Mouse (Mus musculus) C2C12 (cell line): Measurements from ENCODE around the gene Abtb1.

Source experiments
- CTCF ChIP-seq: IDR thresholded peaks from one replicate; pipeline ENCODE4 v1.5.1; 2011; ENCODE audit not compliant: control insufficient read depth, insufficient read depth, insufficient read length
- FOSL1 ChIP-seq: IDR thresholded peaks from one replicate; pipeline ENCODE4 v1.8.0; 2011; ENCODE audit warnings: mild to moderate bottlenecking, low read length; ENCODE audit not compliant: poor library complexity, insufficient read depth, severe bottlenecking
- MYOG ChIP-seq: IDR thresholded peaks from one replicate; pipeline ENCODE4 v1.6.1; 2011; ENCODE audit not compliant: control insufficient read depth, insufficient read length; ENCODE audit errors: extremely low read depth

GRCm38 (mm10) chr6:88886417-88886967, 44.7 kb upstream of the Abtb1 start:
- TF ChIP-seq FOSL1 (no peak), CTCF (no peak), MYOG (no peak)
